Mouse (Mus musculus) ES-Bruce4 (cell line): ENCODE measurements at regions not wholly inside any gene's neighbourhood (a gene's known extent, or its start where the extent isn't known, plus 50 kb on each side); places are given as distances from the start of the nearest gene placed in this dataset.

Source experiments
- H3K27ac ChIP-seq: 2 replicates; pipeline ENCODE4 v1.5.1; 2012; ENCODE audit warnings: low read length, inconsistent platforms; ENCODE audit not compliant: insufficient read depth
- H3K27me3 ChIP-seq: 2 replicates; pipeline ENCODE4 v1.6.1; 2012; ENCODE audit warnings: mild to moderate bottlenecking, low read length, inconsistent platforms; ENCODE audit not compliant: control insufficient read depth, poor library complexity, insufficient read depth, severe bottlenecking
- H3K36me3 ChIP-seq: 2 replicates; pipeline ENCODE4 v1.6.1; 2012; ENCODE audit warnings: inconsistent platforms, mild to moderate bottlenecking, low read length, moderate library complexity; ENCODE audit not compliant: control insufficient read depth, poor library complexity, insufficient read depth, severe bottlenecking
- H3K4me1 ChIP-seq: one replicate; pipeline ENCODE4 v1.8.1; 2011; ENCODE audit warnings: low read length; ENCODE audit not compliant: control insufficient read depth, insufficient read depth
- H3K4me3 ChIP-seq: 2 replicates; pipeline ENCODE4 v1.5.1; 2011; ENCODE audit warnings: low read depth, mild to moderate bottlenecking, low read length
- H3K9ac ChIP-seq: 2 replicates; pipeline ENCODE4 v1.6.1; 2012; ENCODE audit warnings: low read depth, mild to moderate bottlenecking, inconsistent platforms; ENCODE audit not compliant: poor library complexity, severe bottlenecking
- H3K9me3 ChIP-seq: replicated peaks from 2 replicates; pipeline ENCODE4 v1.6.1; 2012; ENCODE audit warnings: mild to moderate bottlenecking, low read length, inconsistent platforms; ENCODE audit not compliant: control insufficient read depth, poor library complexity, insufficient read depth, severe bottlenecking
- CTCF ChIP-seq: IDR thresholded peaks from one replicate; pipeline ENCODE4 v1.8.1; 2011; ENCODE audit warnings: low read depth, low read length
- EP300 ChIP-seq: IDR thresholded peaks from 2 replicates; pipeline ENCODE4 v1.6.1; 2011; ENCODE audit warnings: low read depth, low read length; ENCODE audit not compliant: insufficient read depth
- POLR2A ChIP-seq: IDR thresholded peaks from one replicate; pipeline ENCODE4 v1.8.1; 2011; ENCODE audit warnings: low read length; ENCODE audit not compliant: insufficient read depth

DNA sequence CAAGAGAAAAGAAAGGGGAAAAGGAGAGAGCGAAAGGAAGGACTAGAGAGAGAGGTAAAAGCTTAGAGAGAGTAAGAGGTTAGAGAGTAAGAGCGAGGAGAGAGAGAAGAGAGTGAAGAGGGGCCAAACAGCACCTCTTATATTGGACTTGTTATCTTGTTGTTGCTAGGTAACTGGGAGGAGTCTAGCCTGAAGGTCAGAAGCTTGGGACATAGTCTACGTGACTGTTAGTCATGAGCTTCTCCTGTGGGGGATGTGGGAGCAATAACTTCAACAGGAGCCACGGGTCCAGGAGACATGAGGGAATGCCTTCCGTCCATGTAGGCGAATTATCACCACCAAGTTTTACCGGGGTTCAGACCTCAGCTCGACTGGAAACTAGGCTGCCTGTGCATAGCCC lies 65.4 kb downstream of the Cartpt start:
- no peaks in the 10 kb centered on the region for H3K36me3 ChIP-seq
- TF ChIP-seq EP300: no peak
- TF ChIP-seq CTCF: no peak
- no peak for TF ChIP-seq POLR2A
- H3K4me1 ChIP-seq: no peaks in the 10 kb centered on the region
- H3K27ac ChIP-seq: no peak overlapping the region
- no peaks in the 10 kb centered on the region for H3K9me3 ChIP-seq
- no peaks in the 10 kb centered on the region for H3K27me3 ChIP-seq
- H3K9ac ChIP-seq: no peak overlapping the region
- H3K4me3 ChIP-seq: no peak overlapping the region

DNA sequence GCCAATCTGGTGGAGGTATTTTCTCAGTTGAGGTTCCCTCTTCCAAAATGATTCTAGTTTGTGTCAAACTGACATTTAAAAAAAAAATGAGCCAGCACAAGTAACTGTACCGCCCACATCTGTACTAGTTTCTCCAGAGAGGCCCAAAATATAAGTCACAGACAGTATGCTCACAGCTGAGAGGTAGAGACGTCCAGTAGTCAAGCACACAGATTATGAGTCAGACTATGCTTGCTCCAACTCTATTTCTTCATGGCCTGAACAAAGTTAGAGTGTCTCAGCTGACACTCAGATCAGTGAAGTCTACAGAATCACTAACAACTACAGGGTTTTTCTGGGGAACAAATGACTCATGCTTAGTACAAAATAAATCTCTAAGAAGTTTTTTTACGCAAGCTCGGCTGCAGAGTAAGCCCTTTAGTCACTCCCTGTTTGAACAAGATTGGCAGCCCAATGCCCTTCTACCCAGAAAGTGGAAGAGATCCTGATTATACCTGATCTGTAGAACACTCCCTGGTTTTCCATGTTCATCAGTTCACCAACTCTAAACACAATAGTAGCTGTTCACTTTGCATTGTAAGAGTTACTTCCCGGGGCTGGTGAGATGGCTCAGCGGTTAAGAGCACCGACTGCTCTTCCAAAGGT lies 70.7 kb downstream of the Cartpt start:
- H3K27ac ChIP-seq: no peak overlapping the region
- H3K27me3 ChIP-seq: no peaks in the 10 kb centered on the region
- no peak overlapping the region for H3K9ac ChIP-seq
- H3K4me1 ChIP-seq: no peaks in the 10 kb centered on the region
- H3K4me3 ChIP-seq: no peak overlapping the region
- no peaks in the 10 kb centered on the region for H3K9me3 ChIP-seq
- TF ChIP-seq EP300 (no peak), CTCF (no peak), POLR2A (no peak)
- H3K36me3 ChIP-seq: no peaks in the 10 kb centered on the region

DNA sequence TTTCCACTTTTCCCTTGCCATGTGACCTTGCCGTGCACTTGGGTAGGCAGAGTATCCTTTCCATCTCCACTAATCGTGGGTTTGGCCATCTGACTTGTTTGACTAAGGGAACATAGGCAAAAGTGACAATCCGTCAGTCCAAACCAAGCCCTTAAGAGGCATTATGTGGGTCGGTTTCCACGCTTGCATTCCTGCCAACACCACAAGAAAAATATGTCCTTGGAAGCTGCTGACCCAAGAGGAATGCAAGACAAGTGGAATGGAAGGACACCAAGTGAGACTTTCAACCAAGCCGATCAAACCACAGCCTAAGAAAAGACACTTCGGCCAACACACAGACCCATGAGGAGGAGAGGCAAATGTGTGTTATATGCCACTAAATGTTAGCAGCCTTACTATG lies 73.3 kb downstream of the Cartpt start:
- Histone ChIP-seq H3K27me3 (no peaks in the 10 kb centered on the region), H3K36me3 (no peaks in the 10 kb centered on the region), H3K4me3 (no peak overlapping the region), H3K27ac (no peak overlapping the region), H3K4me1 (no peaks in the 10 kb centered on the region), H3K9me3 (no peaks in the 10 kb centered on the region), H3K9ac (no peak overlapping the region)
- no peak for TF ChIP-seq POLR2A
- TF ChIP-seq EP300: no peak
- no peak for TF ChIP-seq CTCF

DNA sequence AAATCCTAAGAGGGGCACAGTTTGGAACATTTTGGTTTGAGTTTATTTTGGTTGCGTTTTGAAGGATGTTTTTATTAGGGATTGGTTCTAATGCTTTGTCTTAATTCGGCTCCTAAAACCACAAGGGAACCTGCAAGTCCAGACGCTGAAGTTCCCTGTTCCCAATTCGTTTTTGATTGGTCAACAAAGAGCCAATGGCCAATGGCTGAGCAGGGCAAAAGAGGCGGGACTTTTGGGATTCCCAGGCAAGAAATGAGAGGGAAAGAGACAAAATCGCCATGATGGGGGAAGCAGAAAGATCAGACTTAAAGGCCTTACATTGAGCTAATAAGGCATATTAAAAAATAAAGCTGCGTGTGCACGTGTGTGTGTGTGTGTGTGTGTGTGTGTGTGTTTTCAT lies 76.3 kb downstream of the Cartpt start:
- Histone ChIP-seq H3K4me3 (no peak overlapping the region), H3K9me3 (no peaks in the 10 kb centered on the region), H3K4me1 (no peaks in the 10 kb centered on the region), H3K27me3 (no peaks in the 10 kb centered on the region), H3K27ac (no peak overlapping the region), H3K9ac (no peak overlapping the region), H3K36me3 (no peaks in the 10 kb centered on the region)
- no peak for TF ChIP-seq POLR2A
- no peak for TF ChIP-seq EP300
- TF ChIP-seq CTCF: no peak

DNA sequence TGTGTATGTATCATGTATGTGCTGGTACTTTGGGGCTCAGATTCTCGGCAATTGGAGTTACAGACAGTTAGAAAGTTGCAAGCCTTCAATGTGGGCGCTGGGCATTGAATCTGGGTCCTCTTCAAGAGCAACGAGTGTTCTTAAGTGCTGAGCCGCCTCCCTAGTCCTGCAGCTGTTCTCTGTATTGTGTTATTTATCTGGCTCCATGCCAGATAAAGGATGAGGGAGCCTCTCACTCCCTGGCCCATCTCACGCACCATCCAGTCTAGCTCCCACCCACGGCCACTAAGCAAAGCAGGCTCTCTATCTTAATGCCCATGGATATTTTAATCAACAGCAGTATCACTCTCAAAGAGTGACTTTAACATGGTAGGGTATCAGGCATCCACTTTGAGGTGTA lies 84.2 kb downstream of the Cartpt start:
- Histone ChIP-seq H3K9me3 (peaks cover 6% of the 10 kb centered on the region), H3K36me3 (no peaks in the 10 kb centered on the region), H3K27ac (no peak overlapping the region), H3K4me3 (no peak overlapping the region), H3K27me3 (no peaks in the 10 kb centered on the region; the same call in 1 of the 2 replicates), H3K4me1 (no peaks in the 10 kb centered on the region), H3K9ac (no peak overlapping the region)
- TF ChIP-seq POLR2A (no peak), CTCF (no peak), EP300 (no peak)

DNA sequence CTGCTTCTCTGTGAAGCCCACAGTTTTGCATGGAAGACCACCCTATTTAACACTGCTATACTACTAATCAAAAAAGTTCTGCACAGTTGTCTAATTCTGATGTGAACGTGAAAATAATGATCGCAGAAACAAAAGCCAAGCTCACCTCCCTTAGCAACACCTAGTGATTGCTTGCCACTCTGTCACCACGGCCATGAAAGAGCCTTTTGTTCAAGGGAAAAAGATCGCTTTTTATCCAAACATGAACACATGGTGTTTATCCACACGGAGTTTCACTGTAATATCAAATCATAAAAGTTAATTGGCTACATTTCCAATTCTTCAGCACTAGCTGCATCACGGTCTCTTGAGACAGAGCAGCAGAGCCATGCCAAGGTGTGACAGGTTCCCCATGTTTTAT lies 85.1 kb downstream of the Cartpt start:
- no peaks in the 10 kb centered on the region; the same call in 1 of the 2 replicates for H3K27me3 ChIP-seq
- H3K36me3 ChIP-seq: no peaks in the 10 kb centered on the region
- peaks cover 6% of the 10 kb centered on the region for H3K9me3 ChIP-seq
- no peak overlapping the region for H3K27ac ChIP-seq
- TF ChIP-seq EP300 (no peak), POLR2A (no peak), CTCF (no peak)
- no peaks in the 10 kb centered on the region for H3K4me1 ChIP-seq
- H3K4me3 ChIP-seq: no peak overlapping the region
- H3K9ac ChIP-seq: no peak overlapping the region
